Mouse (Mus musculus): ENCODE data around the gene Dusp16. TPM values are rescaled to one million over a fixed set of nuclear protein-coding genes. Genes with fewer than 3 reads are reported as not detected.
A peak's percentile ranks its signal among the peaks of the same experiment; 100 is the strongest.

Gene Dusp16
- polyA plus RNA-seq, 1 experiment from 2014 or later, result 5.3 TPM

- no peak overlapping the region for H3K4me2 ChIP-seq (ENCODE audit: low read depth, low read length)
- H3K9ac ChIP-seq (replicated peaks), result no peak overlapping the region
- H3K4me3 ChIP-seq (ENCODE audit: low read depth, low read length), result no peak overlapping the region
- no peaks in the 10 kb centered on the region for H3K4me1 ChIP-seq (ENCODE audit: insufficient read depth)
- H3K9me3 ChIP-seq (ENCODE audit: low read length), result no peaks in the 10 kb centered on the region
- no peaks in the 10 kb centered on the region for H3K36me3 ChIP-seq (replicated peaks; ENCODE audit: insufficient read depth, low read length)
- H3K27ac ChIP-seq (ENCODE audit: low read depth), result no peak overlapping the region
- no peaks in the 10 kb centered on the region for H3K27me3 ChIP-seq (ENCODE audit: insufficient read depth, low read length)
- DNase-seq (no peak), ATAC-seq (no peak)
- TF ChIP-seq EP300 (IDR thresholded peaks at IDR 0.05; ENCODE audit: low read depth), result no peak
- TF ChIP-seq CTCF (IDR thresholded peaks at IDR 0.05; ENCODE audit: low read depth), result no peak
- WGBS (ENCODE audit: insufficient replicate concordance), result 82% methylated on average over 11 of the region's 11 CpGs
Observed at GRCm38 (mm10) chr6:134807794-134808193, 15.4 kb upstream of the Dusp16 start.

GRCm38 (mm10) chr6:134807091-134807490 lies 14.7 kb upstream of the Dusp16 start:
- H3K4me2 ChIP-seq (ENCODE audit: low read depth, low read length), result no peak overlapping the region
- DNase-seq (no peak), ATAC-seq (no peak)
- peaks cover 4% of the 10 kb centered on the region; the same call in 1 of the 2 replicates for H3K4me1 ChIP-seq (ENCODE audit: insufficient read depth)
- TF ChIP-seq CTCF (IDR thresholded peaks at IDR 0.05; ENCODE audit: low read depth) (no peak), EP300 (IDR thresholded peaks at IDR 0.05; ENCODE audit: low read depth) (no peak)
- H3K9ac ChIP-seq (replicated peaks), result no peak overlapping the region
- no peaks in the 10 kb centered on the region for H3K36me3 ChIP-seq (replicated peaks; ENCODE audit: insufficient read depth, low read length)
- no peaks in the 10 kb centered on the region for H3K9me3 ChIP-seq (ENCODE audit: low read length)
- WGBS (ENCODE audit: insufficient replicate concordance), result 67% methylated on average over 1 of the region's 2 CpGs
- no peaks in the 10 kb centered on the region for H3K27me3 ChIP-seq (ENCODE audit: insufficient read depth, low read length)
- no peak overlapping the region for H3K27ac ChIP-seq (ENCODE audit: low read depth)
- H3K4me3 ChIP-seq (ENCODE audit: low read depth, low read length), result no peak overlapping the region

- H3K9ac ChIP-seq (replicated peaks), result no peak overlapping the region
- no peak overlapping the region for H3K27ac ChIP-seq (ENCODE audit: low read depth)
- no peak for DNase-seq
- no peak overlapping the region for H3K4me3 ChIP-seq (ENCODE audit: low read depth, low read length)
- no peak for TF ChIP-seq CTCF (IDR thresholded peaks at IDR 0.05; ENCODE audit: low read depth)
- no peak for TF ChIP-seq EP300 (IDR thresholded peaks at IDR 0.05; ENCODE audit: low read depth)
- ATAC-seq, result no peak
- no peaks in the 10 kb centered on the region for H3K36me3 ChIP-seq (replicated peaks; ENCODE audit: insufficient read depth, low read length)
- H3K27me3 ChIP-seq (ENCODE audit: insufficient read depth, low read length), result no peaks in the 10 kb centered on the region
- no peak overlapping the region for H3K4me2 ChIP-seq (ENCODE audit: low read depth, low read length)
- no peaks in the 10 kb centered on the region for H3K9me3 ChIP-seq (ENCODE audit: low read length)
- 41% methylated on average over 6 of the region's 6 CpGs for WGBS (ENCODE audit: insufficient replicate concordance)
- peaks cover 4% of the 10 kb centered on the region; the same call in 1 of the 2 replicates for H3K4me1 ChIP-seq (ENCODE audit: insufficient read depth)
Observed at GRCm38 (mm10) chr6:134806130-134806529, 13.7 kb upstream of the Dusp16 start.

GRCm38 (mm10) chr6:134804736-134805277 lies 12.4 kb upstream of the Dusp16 start:
- H3K9me3 ChIP-seq (ENCODE audit: low read length), result no peaks in the 10 kb centered on the region
- 68% methylated on average over 5 of the region's 5 CpGs for WGBS (ENCODE audit: insufficient replicate concordance)
- no peak overlapping the region for H3K4me3 ChIP-seq (ENCODE audit: low read depth, low read length)
- no peaks in the 10 kb centered on the region for H3K27me3 ChIP-seq (ENCODE audit: insufficient read depth, low read length)
- H3K9ac ChIP-seq (replicated peaks), result no peak overlapping the region
- H3K4me1 ChIP-seq (ENCODE audit: insufficient read depth), result peaks cover 7% of the 10 kb centered on the region; the same call in 1 of the 2 replicates
- no peak overlapping the region for H3K27ac ChIP-seq (ENCODE audit: low read depth)
- TF ChIP-seq CTCF (IDR thresholded peaks at IDR 0.05; ENCODE audit: low read depth) (no peak), EP300 (IDR thresholded peaks at IDR 0.05; ENCODE audit: low read depth) (no peak)
- H3K36me3 ChIP-seq (replicated peaks; ENCODE audit: insufficient read depth, low read length), result no peaks in the 10 kb centered on the region
- ATAC-seq (no peak), DNase-seq (no peak)
- H3K4me2 ChIP-seq (ENCODE audit: low read depth, low read length), result no peak overlapping the region

GRCm38 (mm10) chr6:134802641-134803043 lies 10.2 kb upstream of the Dusp16 start:
- Histone ChIP-seq H3K9me3 (ENCODE audit: low read length) (no peaks in the 10 kb centered on the region), H3K27ac (ENCODE audit: low read depth) (peak overlapping the region; percentile 9; the same call in 1 of the 2 replicates), H3K27me3 (ENCODE audit: insufficient read depth, low read length) (no peaks in the 10 kb centered on the region), H3K9ac (replicated peaks) (no peak overlapping the region), H3K4me2 (ENCODE audit: low read depth, low read length) (peak overlapping the region; percentile 14), H3K36me3 (replicated peaks; ENCODE audit: insufficient read depth, low read length) (no peaks in the 10 kb centered on the region), H3K4me3 (ENCODE audit: low read depth, low read length) (no peak overlapping the region), H3K4me1 (ENCODE audit: insufficient read depth) (peaks cover 7% of the 10 kb centered on the region; the same call in 1 of the 2 replicates)
- DNase-seq (no peak), ATAC-seq (peak; percentile 82)
- TF ChIP-seq EP300 (IDR thresholded peaks at IDR 0.05; ENCODE audit: low read depth), result peak; percentile 39
- TF ChIP-seq CTCF (IDR thresholded peaks at IDR 0.05; ENCODE audit: low read depth), result no peak
- WGBS (ENCODE audit: insufficient replicate concordance), result 55% methylated on average over 9 of the region's 9 CpGs

- no peak for DNase-seq
- H3K9me3 ChIP-seq (ENCODE audit: low read length), result no peaks in the 10 kb centered on the region
- no peaks in the 10 kb centered on the region for H3K27me3 ChIP-seq (ENCODE audit: insufficient read depth, low read length)
- no peaks in the 10 kb centered on the region for H3K36me3 ChIP-seq (replicated peaks; ENCODE audit: insufficient read depth, low read length)
- no peak for ATAC-seq
- H3K4me3 ChIP-seq (ENCODE audit: low read depth, low read length), result no peak overlapping the region
- H3K4me1 ChIP-seq (ENCODE audit: insufficient read depth), result peaks cover 7% of the 10 kb centered on the region; the same call in 1 of the 2 replicates
- TF ChIP-seq EP300 (IDR thresholded peaks at IDR 0.05; ENCODE audit: low read depth), result no peak
- no peak for TF ChIP-seq CTCF (IDR thresholded peaks at IDR 0.05; ENCODE audit: low read depth)
- H3K27ac ChIP-seq (ENCODE audit: low read depth), result no peak overlapping the region
- WGBS (ENCODE audit: insufficient replicate concordance), result 69% methylated on average over 1 of the region's 1 CpGs
- H3K4me2 ChIP-seq (ENCODE audit: low read depth, low read length), result no peak overlapping the region
- no peak overlapping the region for H3K9ac ChIP-seq (replicated peaks)
Observed at GRCm38 (mm10) chr6:134801483-134801882, 9.1 kb upstream of the Dusp16 start.

Data from liver, postnatal 0 days (tissue).